Mouse (Mus musculus): ENCODE results near the gene Gimap1.

Gene Gimap1

DNA sequence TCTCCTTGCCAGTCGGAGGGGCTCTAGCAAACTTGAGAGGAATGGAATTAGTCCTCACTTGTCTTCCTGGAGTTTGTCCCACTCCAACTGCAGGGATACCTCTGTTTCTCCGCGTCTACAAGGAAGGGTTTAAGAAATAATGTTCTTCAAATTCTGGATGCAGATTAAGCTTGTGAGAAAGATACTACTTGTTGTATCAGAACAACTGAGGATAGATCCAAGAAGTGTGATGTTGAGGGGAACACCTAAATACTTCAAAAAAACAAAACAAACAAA, 864 bp downstream of the Gimap1 start:
- no peak for DNase-seq (ENCODE audit: extremely low read depth, low read depth, low spot score)

DNA sequence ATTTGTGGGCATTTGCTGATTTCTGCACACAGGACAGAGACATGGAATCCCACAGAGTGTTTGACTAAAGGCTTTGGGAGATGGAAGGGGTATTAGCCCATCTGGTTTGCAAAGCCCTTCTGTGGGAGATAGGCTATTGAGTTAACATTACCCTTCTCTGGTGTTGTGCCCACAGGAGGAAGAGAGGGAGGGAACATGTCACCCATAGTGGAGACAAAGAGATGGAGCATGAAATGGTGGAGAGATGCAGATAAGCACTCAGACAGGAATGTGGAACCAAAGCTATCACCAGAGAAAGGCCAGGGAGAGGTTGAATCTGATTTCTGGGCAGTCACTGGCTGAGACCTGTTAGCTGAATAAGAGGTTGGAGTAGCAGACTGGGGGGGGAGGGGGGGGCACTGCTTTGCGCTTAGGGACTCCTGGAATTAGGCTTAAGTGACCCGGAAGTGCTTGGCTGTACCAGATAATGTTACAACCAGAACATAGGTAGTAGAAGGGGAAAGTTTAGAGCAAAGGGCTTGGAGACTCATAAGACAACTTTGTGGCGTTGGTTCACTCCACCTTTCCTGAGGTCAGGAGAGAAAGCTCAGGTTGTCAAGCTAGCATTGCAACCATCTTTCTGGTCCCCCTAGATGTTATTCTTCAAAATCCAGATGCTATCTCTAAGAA, 1.8 kb downstream of the Gimap1 start:
- no peak for DNase-seq (ENCODE audit: extremely low read depth, low read depth, low spot score)

DNA sequence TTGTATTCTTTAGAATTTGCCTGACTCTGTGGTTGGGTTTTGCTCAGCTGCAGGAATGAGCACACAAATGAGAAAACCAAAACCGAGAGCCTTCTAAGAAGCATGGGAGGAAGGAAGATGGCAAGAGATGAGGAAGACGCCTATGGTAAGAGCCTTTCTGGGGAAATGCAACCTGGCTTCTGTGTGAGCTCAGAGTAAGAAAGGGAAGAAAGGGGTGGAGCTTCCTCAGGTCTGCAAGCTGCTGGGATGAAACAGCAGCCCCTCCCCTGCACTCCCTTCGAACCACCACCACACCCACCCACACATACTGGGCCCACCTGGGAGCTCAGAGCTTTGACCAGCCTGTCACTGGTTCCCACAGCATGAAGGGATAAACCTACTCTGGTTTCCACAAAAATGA, 2.4 kb downstream of the Gimap1 start:
- DNase-seq (ENCODE audit: extremely low read depth, low read depth, low spot score), result no peak

DNA sequence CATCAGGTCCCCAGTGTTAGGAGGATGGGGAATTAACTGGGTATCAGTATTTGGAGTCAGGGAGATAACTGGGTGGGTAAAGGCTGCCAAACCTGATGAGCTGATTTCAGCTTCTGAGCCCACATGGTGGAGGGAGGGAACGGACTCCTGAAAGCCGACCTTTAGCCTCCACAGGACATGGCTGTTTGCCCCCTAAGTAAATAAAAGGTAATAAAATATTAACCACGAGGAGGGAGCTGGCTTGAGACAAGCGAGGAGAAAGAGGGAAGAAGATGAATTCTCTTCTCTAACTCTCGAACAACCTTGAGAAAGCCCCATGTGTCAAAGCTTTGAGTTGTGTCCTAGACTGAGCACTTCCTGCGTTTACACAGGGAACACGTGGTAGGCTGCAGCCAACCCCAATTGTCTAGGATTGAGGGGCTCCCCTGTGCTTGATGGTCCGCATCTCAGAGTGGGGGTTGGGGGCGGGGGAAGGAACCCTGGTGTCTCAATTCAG, 2.9 kb downstream of the Gimap1 start:
- no peak for DNase-seq (ENCODE audit: extremely low read depth, low read depth, low spot score)

DNA sequence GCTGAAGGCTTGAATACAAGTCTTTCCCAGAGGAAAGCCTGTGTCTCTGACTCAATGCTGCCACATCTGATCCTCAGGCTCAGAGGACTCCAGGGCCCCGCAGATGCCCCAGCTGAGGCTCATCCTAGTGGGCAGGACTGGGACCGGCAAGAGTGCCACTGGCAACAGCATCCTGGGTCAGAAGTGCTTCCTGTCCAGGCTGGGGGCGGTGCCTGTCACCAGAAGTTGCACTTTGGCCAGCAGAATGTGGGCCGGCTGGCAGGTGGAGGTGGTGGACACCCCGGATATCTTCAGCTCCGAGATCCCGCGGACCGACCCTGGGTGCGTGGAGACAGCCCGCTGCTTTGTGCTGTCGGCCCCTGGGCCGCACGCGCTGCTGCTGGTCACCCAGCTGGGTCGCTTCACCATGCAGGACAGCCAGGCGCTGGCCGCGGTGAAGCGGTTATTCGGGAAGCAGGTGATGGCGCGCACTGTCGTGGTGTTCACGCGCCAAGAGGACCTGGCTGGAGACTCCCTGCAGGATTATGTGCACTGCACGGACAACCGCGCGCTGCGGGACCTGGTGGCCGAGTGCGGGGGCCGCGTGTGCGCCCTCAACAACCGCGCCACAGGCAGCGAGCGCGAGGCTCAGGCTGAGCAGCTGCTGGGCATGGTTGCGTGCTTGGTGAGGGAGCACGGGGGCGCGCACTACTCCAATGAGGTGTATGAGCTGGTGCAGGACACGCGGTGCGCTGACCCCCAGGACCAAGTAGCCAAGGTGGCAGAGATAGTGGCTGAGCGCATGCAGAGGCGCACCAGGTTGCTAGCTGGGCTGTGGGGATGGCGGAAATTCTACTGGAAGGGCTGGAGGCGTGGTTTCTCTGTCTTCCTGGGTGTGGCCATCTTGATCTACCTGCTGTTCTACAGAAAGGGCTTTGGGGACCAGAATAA, 3.8 kb downstream of the Gimap1 start:
- no peak for DNase-seq (ENCODE audit: extremely low read depth, low read depth, low spot score)

DNA sequence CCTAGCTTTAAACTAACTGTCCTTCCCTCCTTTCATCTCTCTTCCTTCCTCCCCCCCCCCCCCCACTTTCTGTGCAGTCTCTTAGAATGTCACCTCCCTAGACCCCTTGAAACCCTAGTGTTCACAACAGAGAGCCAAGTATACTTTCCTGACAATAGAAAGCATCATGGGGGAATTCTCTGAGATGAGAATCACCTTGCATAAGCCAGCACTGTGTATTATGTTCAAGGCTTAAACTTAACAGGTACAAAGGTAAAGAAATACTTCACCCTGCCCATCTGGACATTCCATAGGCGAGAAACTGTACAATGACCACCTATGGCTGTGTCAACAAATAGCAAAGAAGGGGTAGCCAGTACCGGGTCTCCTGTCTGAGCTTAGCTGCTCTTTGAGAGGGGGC, 6.6 kb downstream of the Gimap1 start:
- no peak for DNase-seq (ENCODE audit: extremely low read depth, low read depth, low spot score)

DNA sequence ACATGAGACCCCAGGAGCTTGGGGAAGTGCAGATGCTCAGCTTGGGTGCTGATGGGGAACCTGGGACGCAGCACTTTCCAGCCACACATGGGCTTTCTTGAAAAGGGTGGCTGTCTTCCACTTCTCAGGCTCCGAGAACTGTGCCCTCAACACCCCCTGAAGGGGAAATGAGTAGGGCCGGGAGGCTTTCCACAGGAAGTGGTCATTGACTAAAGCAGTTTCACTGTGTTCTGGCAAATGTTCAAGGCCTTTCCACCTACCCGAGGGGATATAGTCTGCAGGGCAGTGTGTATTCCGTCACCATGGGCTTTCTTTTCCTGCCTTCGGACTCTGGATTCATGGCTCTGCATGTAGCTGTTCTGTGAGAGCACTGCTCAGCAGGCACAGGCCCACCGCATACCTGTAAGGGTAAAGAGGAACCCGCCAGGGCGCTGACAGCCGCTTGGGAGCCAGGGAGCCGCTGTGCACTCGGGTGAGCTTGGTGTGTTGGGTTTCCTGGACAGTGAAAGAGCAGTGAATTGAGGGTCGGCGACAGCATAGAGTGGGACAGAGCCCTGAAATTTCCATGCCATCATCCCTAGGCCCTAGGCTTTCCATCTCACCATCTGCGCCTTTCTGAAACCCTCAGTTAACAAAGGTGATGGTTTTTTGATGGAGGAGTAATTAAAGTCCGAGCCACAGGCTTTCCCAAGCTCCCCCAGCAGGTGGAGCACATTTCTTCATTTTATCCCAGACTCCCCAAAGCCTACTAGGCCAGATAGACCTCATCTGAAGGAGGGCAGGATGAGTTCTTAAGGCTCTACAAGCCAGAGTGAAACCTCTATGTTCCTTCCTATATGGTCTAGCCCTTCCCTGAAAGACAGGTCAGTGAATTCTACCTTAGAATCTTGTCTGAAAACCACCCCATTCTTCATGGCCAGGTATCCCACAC, 7.4 kb downstream of the Gimap1 start, which contains the start of gene Gimap5:
TSS of gene Gimap5 (plus strand) at position 239 of the 931 bp plus-strand sequence.
- DNase-seq (ENCODE audit: extremely low read depth, low read depth, low spot score), result no peak

DNA sequence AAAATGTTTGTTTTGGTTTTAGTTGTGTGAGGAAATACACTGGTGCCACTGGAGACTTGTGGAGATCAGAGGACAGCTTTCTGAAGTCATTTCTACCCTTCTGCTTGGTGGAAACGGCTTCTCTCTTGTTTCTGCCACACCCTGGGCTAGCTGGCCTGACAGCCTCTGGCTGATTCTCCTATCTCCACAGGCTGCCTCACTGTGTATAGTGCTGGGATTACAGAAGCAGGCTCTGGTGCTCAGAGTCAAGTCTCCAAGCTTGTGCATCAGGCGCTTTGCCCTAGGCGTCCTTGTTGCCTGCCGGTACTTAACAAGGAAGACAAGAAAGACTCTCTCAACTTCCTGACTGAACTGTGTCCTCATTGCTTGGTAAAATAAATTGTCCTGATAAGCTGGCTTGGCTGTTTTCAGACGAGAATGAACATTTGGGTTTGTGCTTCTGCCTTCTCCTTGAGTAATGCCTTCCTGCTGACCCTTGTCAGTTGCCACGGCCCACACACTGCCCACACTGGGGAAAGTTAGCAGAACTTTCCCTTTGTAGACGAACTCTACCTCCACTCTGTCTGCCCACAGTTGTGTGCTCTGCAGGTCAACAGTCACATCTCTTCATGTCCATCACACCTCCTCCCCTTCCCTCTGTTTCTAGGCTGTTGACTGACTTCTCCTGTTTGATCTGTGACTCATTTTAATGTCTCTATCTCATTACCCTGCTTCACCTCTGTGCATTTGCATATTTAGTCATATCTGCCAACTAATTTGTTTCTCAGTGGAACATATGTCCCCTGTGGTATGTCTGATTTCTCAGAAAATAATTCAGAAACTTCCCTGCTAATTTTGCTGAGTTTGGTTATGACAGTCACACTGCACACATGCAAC, 8.5 kb downstream of the Gimap1 start:
- DNase-seq (ENCODE audit: extremely low read depth, low read depth, low spot score), result no peak

DNA sequence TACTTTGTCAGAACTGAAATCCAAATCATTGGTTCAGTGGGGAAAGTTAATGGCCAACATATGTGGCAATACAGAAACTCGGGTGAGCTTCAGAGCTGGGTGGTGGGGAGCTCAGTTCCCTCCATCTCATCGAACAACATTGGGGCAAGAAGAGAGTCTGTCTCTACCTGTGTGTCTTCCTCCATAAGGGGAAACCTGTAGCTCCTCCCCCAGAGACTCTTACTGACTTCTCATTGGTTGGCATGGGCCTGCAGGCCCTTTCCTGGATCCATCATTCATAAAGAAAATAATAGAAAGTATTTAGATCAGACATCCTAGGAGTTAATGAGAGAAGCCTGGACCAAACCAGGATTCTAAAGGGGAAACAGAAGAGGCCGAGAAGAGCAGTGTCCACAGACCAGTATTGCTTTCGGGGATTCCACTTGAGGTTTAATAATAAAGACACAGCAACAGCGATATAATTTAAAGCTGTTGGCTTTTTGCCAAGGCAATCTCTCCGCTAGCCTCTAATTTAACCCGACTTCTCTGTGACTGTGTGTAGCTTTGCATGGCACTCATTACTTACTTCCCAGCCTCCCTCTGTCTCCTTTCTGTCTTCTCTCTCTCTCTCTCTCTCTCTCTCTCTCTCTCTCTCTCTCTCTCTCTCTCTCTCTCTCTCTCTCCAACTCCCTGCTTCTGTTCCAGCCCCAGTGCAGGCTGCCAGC, 24.9 kb downstream of the Gimap1 start:
- no peak for DNase-seq (ENCODE audit: extremely low read depth, low read depth, low spot score)

DNA sequence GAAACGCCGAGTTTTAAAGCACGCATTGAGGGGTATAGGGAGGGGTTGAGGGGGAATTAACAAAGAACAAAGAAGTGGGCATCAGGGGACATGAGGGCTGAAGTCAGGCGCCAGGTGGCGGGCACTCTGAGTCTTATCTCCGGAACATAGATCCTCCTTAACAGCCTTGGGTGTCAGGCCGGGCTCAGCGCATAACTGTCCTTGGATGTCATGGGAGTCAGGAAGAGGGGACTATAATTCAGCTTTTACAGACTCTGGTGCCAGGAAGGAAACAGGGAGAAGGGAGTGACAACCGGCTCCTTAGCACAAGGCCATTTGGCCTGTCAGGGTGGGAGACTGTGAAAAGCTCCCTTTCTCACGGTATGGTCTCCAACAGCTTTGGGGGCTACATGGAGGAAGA, 25.6 kb downstream of the Gimap1 start:
- DNase-seq (ENCODE audit: extremely low read depth, low read depth, low spot score), result no peak

DNA sequence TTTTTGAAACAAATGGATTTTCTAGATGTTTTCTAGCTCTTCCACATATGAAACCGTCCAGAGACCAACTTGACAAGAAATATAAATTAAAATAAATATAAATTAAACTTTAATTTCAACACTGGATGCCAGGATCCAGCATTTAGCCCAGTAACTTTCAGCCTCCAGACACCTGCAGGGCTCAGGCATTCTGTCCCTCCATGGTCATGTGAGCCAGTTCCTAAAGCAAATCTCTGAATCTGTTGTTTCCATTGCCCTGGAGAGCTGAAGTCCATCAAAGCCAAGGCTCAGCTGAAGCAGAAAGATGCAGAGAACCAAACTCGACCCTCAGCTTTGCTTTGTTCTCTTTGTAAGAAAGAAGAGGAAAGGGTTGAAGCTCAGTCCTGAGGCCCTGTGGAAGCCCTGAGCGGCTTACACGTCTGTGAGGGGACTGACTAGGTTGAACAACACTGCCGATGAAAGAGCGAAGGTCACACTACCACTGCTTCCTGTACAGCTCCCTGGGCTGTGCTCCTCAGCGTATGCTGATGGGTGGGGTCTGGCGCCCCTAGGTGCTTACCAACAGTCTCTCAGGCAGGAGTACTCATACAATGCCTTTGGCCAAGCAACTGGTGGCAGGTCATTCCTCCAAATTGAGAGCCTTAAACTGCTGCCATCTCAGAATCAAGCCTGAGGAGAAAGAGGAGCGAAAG, 29.5 kb downstream of the Gimap1 start:
- DNase-seq (ENCODE audit: extremely low read depth, low read depth, low spot score), result no peak

DNA sequence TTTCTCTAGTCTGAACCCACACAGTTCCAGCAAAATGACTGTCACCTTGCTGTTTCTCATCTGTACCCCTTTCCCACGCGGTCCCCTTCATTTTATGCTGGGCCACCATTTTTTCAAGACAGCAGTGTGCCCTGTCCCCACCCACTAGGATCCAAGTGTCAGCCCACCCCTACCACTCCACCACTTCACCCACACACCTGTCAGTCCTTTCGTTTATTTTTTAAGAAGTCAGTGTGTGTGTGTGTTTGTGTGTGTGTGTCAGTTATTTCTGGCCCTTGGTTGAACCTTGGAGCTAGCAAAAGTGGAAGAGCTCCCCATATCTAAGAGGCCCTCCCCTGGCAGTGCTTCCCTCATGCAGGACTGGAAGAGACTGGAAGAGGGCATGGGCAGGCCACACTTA, 30.1 kb downstream of the Gimap1 start:
- no peak for DNase-seq (ENCODE audit: extremely low read depth, low read depth, low spot score)

DNA sequence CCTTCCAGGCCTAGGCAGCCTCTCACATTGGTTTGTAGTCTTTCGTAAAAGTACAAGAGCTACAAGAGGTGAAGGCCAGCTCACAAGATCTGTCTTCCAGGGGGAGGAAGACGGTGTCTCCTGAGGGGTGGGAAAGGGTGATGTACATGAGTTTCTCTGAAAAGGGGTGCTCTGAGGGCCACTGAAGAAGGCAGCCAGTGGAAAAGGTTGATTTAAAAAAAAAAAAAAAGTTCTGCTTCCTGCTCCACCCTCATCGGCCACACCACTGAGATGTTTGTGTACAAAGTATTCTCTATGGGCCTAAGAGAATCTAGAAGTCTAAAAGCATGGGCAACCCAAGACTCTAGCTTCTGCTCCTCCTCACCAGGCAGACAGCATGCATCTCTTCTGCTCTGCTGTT, 31.8 kb downstream of the Gimap1 start, which contains the start of gene Gimap3:
TSS of gene Gimap3 (minus strand) at position 156 of the 400 bp plus-strand sequence.
- DNase-seq (ENCODE audit: extremely low read depth, low read depth, low spot score), result no peak

DNA sequence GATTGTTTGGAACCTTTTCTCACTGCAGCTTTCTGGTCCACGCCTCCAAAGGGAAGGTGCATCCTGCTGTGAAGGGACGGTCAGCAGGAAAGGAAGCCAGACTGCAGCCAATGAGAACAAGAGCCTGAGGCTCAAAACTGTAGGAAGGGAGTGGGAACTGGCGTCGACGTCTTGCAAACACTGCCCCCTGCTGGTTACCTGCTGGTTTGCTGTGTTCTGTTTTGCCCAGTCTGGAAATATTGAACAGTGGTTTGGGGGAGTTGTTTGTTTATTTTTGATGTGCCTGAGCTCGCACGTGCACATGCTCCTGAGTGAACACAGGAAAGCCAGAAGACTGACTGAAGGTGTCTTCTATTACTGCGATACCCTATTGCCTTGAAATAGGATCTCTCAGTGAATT, 33.2 kb downstream of the Gimap1 start:
- DNase-seq (ENCODE audit: extremely low read depth, low read depth, low spot score), result no peak

DNA sequence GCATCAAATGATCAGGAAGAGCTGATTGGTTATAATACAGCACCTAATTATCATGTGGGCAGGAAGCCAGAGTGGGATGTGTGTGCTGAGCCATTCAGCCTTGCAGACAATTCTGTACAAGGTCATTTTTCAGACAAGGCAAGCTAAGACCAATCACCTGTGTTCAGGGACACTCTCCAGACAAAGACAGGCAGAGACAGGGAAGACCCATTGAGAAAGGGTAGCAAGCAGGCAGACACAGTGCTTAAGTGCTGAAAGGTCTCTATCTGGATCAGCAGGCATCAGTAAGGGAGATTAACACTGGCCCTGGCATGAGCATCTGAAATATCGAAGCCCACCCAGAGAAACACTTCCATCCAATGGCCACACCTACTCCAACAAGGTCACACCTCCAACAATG, 45.6 kb downstream of the Gimap1 start:
- no peak for DNase-seq (ENCODE audit: extremely low read depth, low read depth, low spot score)

DNA sequence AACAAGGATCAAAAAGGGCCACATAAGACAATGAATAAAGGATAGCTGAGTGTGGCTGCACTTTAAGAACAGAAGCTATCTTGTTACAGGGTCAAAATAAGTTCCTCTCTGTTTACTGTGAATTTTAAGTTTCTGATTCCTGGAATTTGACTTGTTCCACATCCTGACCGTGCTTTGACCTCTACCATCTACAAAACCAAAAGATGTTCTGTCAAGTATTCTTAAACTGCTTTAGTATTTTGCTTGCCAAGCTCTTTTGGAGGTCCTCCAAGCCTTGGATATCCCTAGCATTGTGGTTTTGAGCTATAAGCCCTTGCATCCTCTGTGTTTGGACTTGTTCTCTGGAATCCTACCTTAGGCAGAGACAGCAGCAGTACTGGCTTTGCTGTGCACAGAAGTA, 46.3 kb downstream of the Gimap1 start:
- DNase-seq (ENCODE audit: extremely low read depth, low read depth, low spot score), result peak; percentile 82

DNA sequence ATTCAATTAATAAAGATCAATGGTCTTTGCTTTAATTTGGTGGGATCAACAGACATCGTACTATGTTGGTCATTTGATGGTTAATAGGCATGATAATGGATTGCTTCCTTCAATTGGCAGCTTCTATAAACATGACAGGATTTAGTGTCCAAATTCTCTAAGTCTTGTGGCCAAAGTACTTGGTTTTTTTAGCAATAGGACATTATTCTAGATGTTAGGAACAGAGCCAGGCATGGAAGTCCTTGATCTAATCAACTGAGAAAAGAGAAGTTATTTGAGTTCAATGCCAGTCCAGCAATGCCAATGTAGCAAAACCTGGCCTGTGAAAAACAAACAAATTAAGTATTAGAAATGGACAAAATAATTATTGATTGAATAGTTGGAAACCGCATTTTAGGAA, 46.7 kb downstream of the Gimap1 start:
- DNase-seq (ENCODE audit: extremely low read depth, low read depth, low spot score), result no peak

DNA sequence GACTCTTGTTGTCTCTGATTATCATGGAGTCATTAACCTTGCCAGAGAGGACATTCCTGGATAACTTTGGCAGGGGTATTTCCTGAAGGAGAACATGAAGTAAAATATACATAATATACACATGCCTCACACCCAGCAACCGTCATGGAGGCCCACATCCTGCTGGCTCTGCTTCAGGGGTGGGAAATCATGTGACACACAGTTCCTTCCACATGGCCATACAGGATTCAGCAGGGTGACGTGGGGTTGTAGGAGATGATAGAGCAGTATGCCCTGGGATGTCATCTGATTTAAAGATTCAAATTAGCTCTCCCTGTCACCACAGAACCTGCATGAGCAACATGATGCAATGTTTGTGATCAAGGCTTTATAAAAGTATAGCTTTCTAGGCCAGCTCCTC, 49.0 kb downstream of the Gimap1 start:
- no peak for DNase-seq (ENCODE audit: extremely low read depth, low read depth, low spot score)

Data from fat pad, adult 2 months (tissue).